Mouse (Mus musculus): ENCODE measurements around the gene Mc1r. TPM values are rescaled to one million over a fixed set of nuclear protein-coding genes. Genes with fewer than 3 reads are reported as not detected.

The Mc1r gene
- polyA plus RNA-seq, 1 experiment from 2014 or later = not detected

DNA sequence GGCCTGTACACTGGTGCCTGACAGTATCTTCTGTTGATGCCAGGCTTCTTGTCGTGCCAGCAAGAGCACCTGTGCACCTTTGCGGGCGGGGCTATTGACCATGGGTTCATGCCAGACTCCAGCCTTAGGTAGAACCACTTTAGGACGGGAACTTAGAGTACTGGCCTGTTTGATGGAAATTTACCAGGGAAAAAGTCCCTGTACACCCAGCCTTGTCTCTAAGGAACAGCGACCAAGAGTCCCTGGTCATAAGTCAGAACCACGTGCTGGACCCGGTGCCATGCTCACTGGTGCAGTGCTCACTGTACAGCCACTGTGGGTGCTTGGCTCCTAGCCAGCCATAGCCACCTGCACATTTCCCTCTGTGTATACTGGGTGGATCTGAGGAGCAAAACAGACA is 17.9 kb upstream of the Mc1r start:
- Histone ChIP-seq H3K9ac (no peak overlapping the region), H3K4me2 (no peak overlapping the region), H3K4me1 (no peaks in the 10 kb centered on the region), H3K27me3 (no peaks in the 10 kb centered on the region), H3K27ac (no peak overlapping the region), H3K4me3 (no peak overlapping the region), H3K9me3 (no peaks in the 10 kb centered on the region), H3K36me3 (peaks cover 94% of the 10 kb centered on the region)
- ATAC-seq (ENCODE audit: borderline replicate concordance, extremely low read depth, low FRiP score, low TSS enrichment) = peak; percentile 52; the same call in 1 of the 2 replicates
- WGBS = 89% methylated on average over 7 of the region's 7 CpGs

DNA sequence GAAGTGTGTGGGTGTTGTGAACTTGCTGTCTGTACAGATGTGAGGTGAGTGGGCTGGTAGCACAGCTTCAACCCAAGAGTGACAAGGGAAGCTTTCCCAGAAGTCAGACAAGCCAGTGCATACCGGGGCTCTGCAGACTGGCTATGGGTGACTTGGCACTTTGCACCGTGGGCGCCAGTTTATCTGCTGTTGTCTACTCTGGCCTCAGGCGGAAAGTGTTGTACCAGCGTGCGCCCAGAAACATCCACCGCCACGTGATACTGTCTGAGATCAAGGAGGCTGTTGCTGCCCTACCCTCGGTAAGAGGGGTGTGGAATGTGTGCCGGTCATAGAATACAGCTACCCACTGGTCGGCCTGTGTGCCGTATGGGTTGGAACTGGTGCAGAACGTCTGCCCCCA is 8.6 kb upstream of the Mc1r start:
- H3K4me3 ChIP-seq = no peak overlapping the region
- WGBS = 90% methylated on average over 13 of the region's 13 CpGs
- H3K9ac ChIP-seq = no peak overlapping the region
- no peaks in the 10 kb centered on the region for H3K4me1 ChIP-seq
- H3K27me3 ChIP-seq = no peaks in the 10 kb centered on the region
- peaks cover 89% of the 10 kb centered on the region for H3K36me3 ChIP-seq
- no peak for ATAC-seq (ENCODE audit: borderline replicate concordance, extremely low read depth, low FRiP score, low TSS enrichment)
- H3K27ac ChIP-seq = no peak overlapping the region
- no peaks in the 10 kb centered on the region for H3K9me3 ChIP-seq
- H3K4me2 ChIP-seq = no peak overlapping the region

DNA sequence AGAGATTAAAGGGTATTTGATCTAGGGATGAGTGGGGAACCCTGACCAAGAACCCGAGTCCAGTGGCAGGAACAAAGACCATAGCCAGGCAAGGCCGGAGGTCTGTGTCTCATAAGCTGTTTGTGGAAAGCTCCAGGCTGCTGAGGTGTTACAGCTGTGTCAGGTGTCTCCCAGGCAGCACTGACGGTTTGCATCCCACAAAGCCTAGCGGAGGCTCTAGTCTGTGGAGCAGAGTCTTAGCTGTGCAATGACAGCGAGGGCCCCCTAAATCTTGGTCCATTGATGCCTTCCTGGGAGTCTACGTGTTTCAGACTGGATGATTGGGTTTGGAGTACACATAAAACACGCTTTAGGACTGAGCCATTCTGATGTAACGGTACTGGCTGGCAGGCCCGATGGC is 5.0 kb upstream of the Mc1r start:
- Histone ChIP-seq H3K36me3 (peaks cover 55% of the 10 kb centered on the region), H3K9me3 (no peaks in the 10 kb centered on the region), H3K9ac (no peak overlapping the region), H3K27me3 (no peaks in the 10 kb centered on the region), H3K4me2 (no peak overlapping the region), H3K4me3 (no peak overlapping the region), H3K27ac (no peak overlapping the region), H3K4me1 (no peaks in the 10 kb centered on the region)
- no peak for ATAC-seq (ENCODE audit: borderline replicate concordance, extremely low read depth, low FRiP score, low TSS enrichment)
- 85% methylated on average over 9 of the region's 9 CpGs for WGBS

DNA sequence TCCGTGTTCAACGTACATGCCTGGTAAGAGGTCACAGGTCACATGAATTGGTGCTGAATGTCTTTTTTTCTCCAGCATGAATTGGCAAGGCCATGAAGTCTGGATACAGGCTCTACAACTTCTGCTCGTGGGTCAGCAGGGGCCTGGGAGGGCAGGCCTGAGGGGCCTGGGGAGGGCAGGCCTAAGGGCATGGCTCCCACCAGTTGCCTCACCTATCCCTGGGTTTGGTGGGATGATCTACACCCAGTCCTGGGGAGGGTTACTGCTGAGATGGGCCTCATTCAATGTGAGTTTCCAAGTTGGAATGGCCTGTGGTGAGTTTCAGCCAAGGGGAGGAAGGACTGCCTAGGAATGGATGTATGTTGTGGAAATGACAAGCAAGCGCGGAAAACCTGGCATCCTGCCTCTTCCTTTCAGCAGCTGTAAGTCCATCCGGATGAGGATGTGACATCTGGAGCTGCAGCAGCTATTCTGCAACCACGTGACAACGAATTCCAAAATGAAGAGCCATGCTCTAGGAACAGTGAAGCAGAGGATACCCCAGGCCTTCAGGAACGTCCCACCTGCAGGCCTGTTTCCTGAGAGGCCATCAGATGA is 4.1 kb upstream of the Mc1r start:
- Histone ChIP-seq H3K4me3 (no peak overlapping the region), H3K27ac (no peak overlapping the region), H3K27me3 (peaks cover 5% of the 10 kb centered on the region), H3K9me3 (no peaks in the 10 kb centered on the region), H3K4me1 (no peaks in the 10 kb centered on the region), H3K36me3 (peaks cover 47% of the 10 kb centered on the region), H3K4me2 (no peak overlapping the region), H3K9ac (no peak overlapping the region)
- 76% methylated on average over 9 of the region's 9 CpGs for WGBS
- ATAC-seq (ENCODE audit: borderline replicate concordance, extremely low read depth, low FRiP score, low TSS enrichment) = peak; percentile 37; the same call in 1 of the 2 replicates

DNA sequence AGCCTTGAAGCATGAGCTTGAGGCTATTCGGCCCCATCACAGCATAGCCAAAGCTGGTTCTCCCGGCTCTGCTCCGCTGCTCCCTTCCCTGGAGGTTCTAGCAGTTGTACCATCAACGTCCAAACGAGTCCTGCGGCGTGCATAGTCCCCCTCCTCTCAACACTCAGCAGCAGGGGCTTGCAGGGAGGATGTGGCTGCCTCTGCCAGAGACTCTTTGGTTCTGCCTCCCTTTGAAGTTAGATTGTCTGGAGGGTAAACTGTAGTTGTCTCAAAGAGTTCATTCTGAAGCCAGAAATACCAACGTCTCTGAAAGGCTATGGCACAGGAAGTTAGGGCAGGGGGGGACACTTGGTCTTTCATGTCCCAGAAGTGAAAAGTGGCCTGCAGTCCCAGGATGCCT is 2.4 kb upstream of the Mc1r start:
- no peak overlapping the region for H3K9ac ChIP-seq

DNA sequence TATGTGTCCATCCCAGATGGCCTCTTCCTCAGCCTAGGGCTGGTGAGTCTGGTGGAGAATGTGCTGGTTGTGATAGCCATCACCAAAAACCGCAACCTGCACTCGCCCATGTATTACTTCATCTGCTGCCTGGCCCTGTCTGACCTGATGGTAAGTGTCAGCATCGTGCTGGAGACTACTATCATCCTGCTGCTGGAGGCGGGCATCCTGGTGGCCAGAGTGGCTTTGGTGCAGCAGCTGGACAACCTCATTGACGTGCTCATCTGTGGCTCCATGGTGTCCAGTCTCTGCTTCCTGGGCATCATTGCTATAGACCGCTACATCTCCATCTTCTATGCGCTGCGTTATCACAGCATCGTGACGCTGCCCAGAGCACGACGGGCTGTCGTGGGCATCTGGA is 705 bp downstream of the Mc1r start:
- peaks cover 50% of the 10 kb centered on the region for H3K27me3 ChIP-seq
- H3K4me1 ChIP-seq = peaks cover 9% of the 10 kb centered on the region; the same call in 1 of the 2 replicates
- H3K36me3 ChIP-seq = peaks cover 4% of the 10 kb centered on the region; the same call in 1 of the 2 replicates
- ATAC-seq (ENCODE audit: borderline replicate concordance, extremely low read depth, low FRiP score, low TSS enrichment) = no peak
- no peak overlapping the region for H3K27ac ChIP-seq
- H3K9ac ChIP-seq = no peak overlapping the region
- no peak overlapping the region for H3K4me3 ChIP-seq
- H3K9me3 ChIP-seq = no peaks in the 10 kb centered on the region
- H3K4me2 ChIP-seq = no peak overlapping the region
- 85% methylated on average over 13 of the region's 13 CpGs for WGBS

More for the DNA sequence above, 2.4 kb upstream of the Mc1r start:
- no peak for ATAC-seq (ENCODE audit: borderline replicate concordance, extremely low read depth, low FRiP score, low TSS enrichment)
- Histone ChIP-seq H3K27ac (no peak overlapping the region), H3K27me3 (peaks cover 19% of the 10 kb centered on the region), H3K4me1 (no peaks in the 10 kb centered on the region), H3K9me3 (no peaks in the 10 kb centered on the region), H3K36me3 (peaks cover 31% of the 10 kb centered on the region), H3K4me2 (no peak overlapping the region), H3K4me3 (no peak overlapping the region)
- WGBS = 47% methylated on average over 8 of the region's 8 CpGs

DNA sequence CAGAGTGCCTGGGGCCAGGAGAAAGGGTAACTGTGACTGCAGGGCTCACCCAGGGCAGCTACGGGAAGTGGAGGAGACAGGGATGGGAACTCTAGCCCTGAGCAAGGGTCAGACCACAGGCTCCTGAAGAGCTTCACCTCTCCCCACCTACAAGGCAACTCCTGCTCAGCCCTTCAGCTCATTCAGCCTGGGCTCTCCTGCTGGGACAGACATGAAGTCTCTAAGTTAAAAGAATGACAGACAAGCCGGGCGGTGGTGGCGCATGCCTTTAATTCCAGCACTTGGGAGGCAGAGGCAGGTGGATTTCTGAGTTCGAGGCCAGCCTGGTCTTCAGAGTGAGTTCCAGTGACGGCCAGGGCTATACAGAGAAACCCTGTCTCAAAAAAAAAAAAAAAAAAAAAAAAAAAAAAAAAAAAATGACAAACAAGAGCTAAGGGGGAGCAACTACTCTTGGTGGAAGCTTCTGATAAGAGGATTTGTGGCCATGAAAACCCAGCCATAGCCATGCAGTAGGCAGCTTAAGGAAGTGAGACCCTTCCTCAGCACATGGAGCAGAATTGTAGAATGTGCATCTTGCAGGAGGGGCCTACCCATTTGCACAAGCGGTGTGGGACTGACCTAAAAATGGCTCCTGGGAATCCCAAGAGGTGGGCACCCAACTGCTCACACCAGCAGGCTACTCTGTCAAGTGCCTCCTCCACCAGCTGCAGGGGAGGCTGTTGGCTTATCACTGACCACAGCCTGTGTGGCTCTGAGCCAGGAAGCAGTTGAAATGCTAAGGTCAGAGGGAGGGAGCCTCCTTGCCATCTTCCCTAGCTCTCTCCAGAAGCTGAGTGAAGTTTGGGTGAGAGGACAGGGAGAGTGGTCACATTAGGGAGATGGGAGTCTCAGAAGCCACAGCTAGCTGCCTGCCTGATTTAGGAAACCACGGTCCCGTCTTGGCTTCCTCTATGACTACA is 2.0 kb downstream of the Mc1r start:
- 56% methylated on average over 9 of the region's 9 CpGs for WGBS

DNA sequence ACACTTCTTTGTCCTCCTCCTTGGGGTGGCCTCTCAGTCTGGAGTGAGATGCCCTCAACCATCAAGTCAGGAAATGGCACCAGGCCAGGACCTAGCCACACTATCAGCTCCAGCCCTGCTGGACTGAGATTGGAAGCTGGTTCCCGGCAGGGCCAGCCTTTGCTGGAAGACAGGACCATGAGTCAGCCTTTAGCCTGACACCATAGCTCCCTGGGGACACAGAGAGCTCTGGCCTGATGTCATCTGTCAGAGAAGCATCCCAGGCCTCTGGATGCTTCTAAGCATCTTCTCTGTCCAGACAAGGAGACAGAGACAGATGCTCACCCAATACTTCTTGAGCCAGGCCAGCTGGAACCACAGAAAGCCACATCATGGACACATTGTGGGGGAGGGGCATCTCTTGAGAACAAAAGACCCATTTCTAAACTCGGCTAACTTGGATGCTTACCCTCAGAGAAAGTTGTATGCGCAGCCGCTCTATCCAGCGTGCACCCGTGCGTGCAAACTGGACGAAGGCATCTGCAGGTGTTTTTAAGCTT is 3.2 kb downstream of the Mc1r start:
- Histone ChIP-seq H3K36me3 (no peaks in the 10 kb centered on the region), H3K4me3 (no peak overlapping the region), H3K9me3 (no peaks in the 10 kb centered on the region), H3K4me1 (peaks cover 9% of the 10 kb centered on the region; the same call in 1 of the 2 replicates), H3K27me3 (peaks cover 71% of the 10 kb centered on the region), H3K9ac (no peak overlapping the region), H3K4me2 (no peak overlapping the region), H3K27ac (no peak overlapping the region)
- WGBS = 61% methylated on average over 8 of the region's 8 CpGs
- no peak for ATAC-seq (ENCODE audit: borderline replicate concordance, extremely low read depth, low FRiP score, low TSS enrichment)

More for the DNA sequence above, 2.0 kb downstream of the Mc1r start:
- Histone ChIP-seq H3K4me3 (no peak overlapping the region), H3K4me2 (no peak overlapping the region), H3K36me3 (no peaks in the 10 kb centered on the region), H3K27ac (no peak overlapping the region), H3K9me3 (no peaks in the 10 kb centered on the region), H3K4me1 (peaks cover 9% of the 10 kb centered on the region; the same call in 1 of the 2 replicates), H3K9ac (no peak overlapping the region), H3K27me3 (peaks cover 63% of the 10 kb centered on the region)
- ATAC-seq (ENCODE audit: borderline replicate concordance, extremely low read depth, low FRiP score, low TSS enrichment) = no peak

DNA sequence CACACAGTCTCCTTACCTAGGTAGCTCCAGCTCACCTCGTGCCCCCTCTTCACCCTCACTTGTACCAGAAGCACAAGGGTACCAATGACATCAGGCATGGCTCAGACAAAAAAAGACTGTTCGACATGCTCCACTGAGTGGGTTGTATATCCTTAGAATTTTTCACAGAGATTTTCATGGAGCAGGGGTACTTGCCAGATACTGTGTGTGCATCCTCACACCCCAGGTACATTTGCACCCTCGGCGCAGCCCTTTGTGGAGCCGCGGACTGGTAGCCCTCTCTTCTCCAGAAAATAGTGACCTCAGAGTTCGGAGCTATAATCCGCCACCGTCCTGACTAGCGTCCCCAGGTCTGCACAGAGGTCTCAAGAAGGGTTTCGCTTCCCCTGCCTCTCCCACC is 3.9 kb downstream of the Mc1r start:
- ATAC-seq (ENCODE audit: borderline replicate concordance, extremely low read depth, low FRiP score, low TSS enrichment) = no peak
- Histone ChIP-seq H3K27me3 (peaks cover 71% of the 10 kb centered on the region), H3K27ac (no peak overlapping the region), H3K36me3 (no peaks in the 10 kb centered on the region), H3K4me1 (peaks cover 9% of the 10 kb centered on the region; the same call in 1 of the 2 replicates), H3K9ac (no peak overlapping the region), H3K9me3 (no peaks in the 10 kb centered on the region), H3K4me3 (no peak overlapping the region), H3K4me2 (peak overlapping the region; percentile 48)
- whole genome bisulfite sequencing = 11% methylated on average over 11 of the region's 11 CpGs

DNA sequence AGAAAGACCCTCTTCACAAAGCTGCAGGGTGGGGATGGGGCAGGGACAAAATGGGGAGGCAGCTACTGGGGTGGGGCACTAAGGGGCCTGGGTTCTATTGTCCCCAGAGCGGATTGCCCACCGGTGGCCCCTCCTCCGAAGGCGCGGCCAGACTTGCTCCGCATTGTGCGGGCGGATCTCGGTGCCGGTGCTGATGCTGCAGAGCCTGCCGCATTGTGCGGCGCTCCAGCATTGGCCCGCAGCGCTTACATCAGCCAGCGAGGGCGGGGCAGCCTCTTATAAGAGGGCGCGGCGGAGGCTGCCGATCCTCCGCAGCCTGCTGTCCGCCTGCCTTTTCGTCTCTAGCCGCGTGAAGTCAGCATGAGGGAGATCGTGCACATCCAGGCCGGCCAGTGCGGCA is 4.3 kb downstream of the Mc1r start, which contains the start of gene Tubb3:
TSS of gene Tubb3 (plus strand) at position 179 of the 400 bp plus-strand sequence.
- H3K4me3 ChIP-seq = peak within 1 kb of the TSS; percentile 23
- WGBS = under 1% methylated on average over 29 of the region's 29 CpGs

DNA sequence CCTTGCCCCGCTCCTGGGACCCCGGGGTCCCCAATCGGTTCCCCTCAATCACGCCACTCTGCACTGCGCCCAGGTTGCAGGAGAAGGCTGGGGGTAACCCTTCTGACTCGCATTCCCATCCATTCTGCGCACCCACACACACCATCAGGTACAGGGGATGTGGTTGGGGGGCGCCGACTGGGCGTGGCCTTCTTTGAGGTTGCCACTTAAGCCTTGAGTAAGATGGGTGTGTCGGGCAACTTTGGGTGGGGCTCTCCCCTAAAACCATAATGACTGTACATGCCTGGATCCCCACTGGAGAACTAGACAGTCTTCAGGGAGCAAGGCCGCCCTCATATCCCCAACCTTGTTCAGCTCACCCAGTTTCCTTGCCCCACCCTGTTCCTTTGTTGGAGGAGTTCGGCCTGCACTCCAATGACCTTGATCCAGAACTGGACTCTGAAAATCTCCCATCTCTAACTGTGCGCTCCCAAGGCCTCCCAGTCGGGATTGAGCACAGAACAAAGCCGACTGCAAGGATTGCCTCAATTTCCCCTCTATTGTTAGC is 4.9 kb downstream of the Mc1r start:
- H3K4me2 ChIP-seq = peak overlapping the region; percentile 48
- H3K27ac ChIP-seq = no peak overlapping the region
- H3K27me3 ChIP-seq = peaks cover 71% of the 10 kb centered on the region
- no peaks in the 10 kb centered on the region for H3K9me3 ChIP-seq
- WGBS = 12% methylated on average over 16 of the region's 16 CpGs
- H3K4me1 ChIP-seq = peaks cover 9% of the 10 kb centered on the region; the same call in 1 of the 2 replicates
- H3K9ac ChIP-seq = no peak overlapping the region
- no peaks in the 10 kb centered on the region for H3K36me3 ChIP-seq
- peak overlapping the region; percentile 23 for H3K4me3 ChIP-seq
- no peak for ATAC-seq (ENCODE audit: borderline replicate concordance, extremely low read depth, low FRiP score, low TSS enrichment)

More for the DNA sequence above, 4.3 kb downstream of the Mc1r start, which contains the start of gene Tubb3:
- Histone ChIP-seq H3K27ac (no peak within 1 kb of the TSS), H3K9me3 (no peaks in the 10 kb centered on the region), H3K36me3 (no peaks in the 10 kb centered on the region), H3K9ac (no peak within 1 kb of the TSS), H3K4me2 (peak within 1 kb of the TSS; percentile 48), H3K4me1 (peaks cover 9% of the 10 kb centered on the region; the same call in 1 of the 2 replicates), H3K27me3 (peaks cover 71% of the 10 kb centered on the region)
- peak; percentile 37; the same call in 1 of the 2 replicates for ATAC-seq (ENCODE audit: borderline replicate concordance, extremely low read depth, low FRiP score, low TSS enrichment)
